Mouse (Mus musculus): ENCODE measurements at regions not wholly inside any gene's neighbourhood (a gene's known extent, or its start where the extent isn't known, plus 50 kb on each side); places are given as distances from the start of the nearest gene placed in this dataset.

- no peaks in the 10 kb centered on the region for H3K27me3 ChIP-seq (ENCODE audit: control insufficient read depth, insufficient read depth, insufficient read length)
- no peaks in the 10 kb centered on the region for H3K79me2 ChIP-seq (ENCODE audit: control insufficient read depth, insufficient read depth)
- no peak overlapping the region for H3ac ChIP-seq (ENCODE audit: control insufficient read depth, insufficient read length)
- no peak overlapping the region for H3K4me2 ChIP-seq (ENCODE audit: low read depth)
- no peaks in the 10 kb centered on the region for H3K36me3 ChIP-seq (ENCODE audit: control insufficient read depth, insufficient read depth)
- H3K4me3 ChIP-seq: no peak overlapping the region
- no peak for TF ChIP-seq TCF12 (IDR thresholded peaks at IDR 0.05; ENCODE audit: insufficient read depth, poor library complexity, severe bottlenecking)
- no peak for TF ChIP-seq MAX (IDR thresholded peaks at IDR 0.05; ENCODE audit: low read depth)
- no peak for TF ChIP-seq E2F4 (IDR thresholded peaks at IDR 0.05; ENCODE audit: insufficient read depth)
- TF ChIP-seq POLR2AphosphoS2 (IDR thresholded peaks at IDR 0.05; ENCODE audit: insufficient read length, low read depth): no peak
- TF ChIP-seq USF1 (IDR thresholded peaks at IDR 0.05; ENCODE audit: low read depth): no peak
- TF ChIP-seq TCF3 (IDR thresholded peaks at IDR 0.05; ENCODE audit: insufficient read length, low read depth): no peak
- TF ChIP-seq REST (IDR thresholded peaks at IDR 0.05; ENCODE audit: insufficient read depth, insufficient read length): no peak
- TF ChIP-seq MYOD1 (IDR thresholded peaks at IDR 0.05; ENCODE audit: control insufficient read depth in 1 of 3, insufficient read length in 2 of 3, low read depth in 2 of 3): no peak
Observed at GRCm38 (mm10) chr6:13974710-13975506, 103.6 kb upstream of the 2610001J05Rik start.

- Histone ChIP-seq H3K27me3 (ENCODE audit: control insufficient read depth, insufficient read depth, insufficient read length) (no peaks in the 10 kb centered on the region), H3K36me3 (ENCODE audit: control insufficient read depth, insufficient read depth) (no peaks in the 10 kb centered on the region), H3K4me3 (no peak overlapping the region), H3K4me2 (ENCODE audit: low read depth) (no peak overlapping the region), H3ac (ENCODE audit: control insufficient read depth, insufficient read length) (no peak overlapping the region), H3K79me2 (ENCODE audit: control insufficient read depth, insufficient read depth) (no peaks in the 10 kb centered on the region)
- TF ChIP-seq MYOD1 (IDR thresholded peaks at IDR 0.05; ENCODE audit: control insufficient read depth in 1 of 3, insufficient read length in 2 of 3, low read depth in 2 of 3) (no peak), POLR2AphosphoS2 (IDR thresholded peaks at IDR 0.05; ENCODE audit: insufficient read length, low read depth) (no peak), MYOG (IDR thresholded peaks at IDR 0.05; ENCODE audit: control insufficient read depth in 1 of 3, insufficient read depth in 1 of 3, insufficient read length in 2 of 3, low read depth in 2 of 3) (no peak), SRF (IDR thresholded peaks at IDR 0.05; ENCODE audit: control insufficient read depth, insufficient read length, low read depth) (no peak), USF1 (IDR thresholded peaks at IDR 0.05; ENCODE audit: low read depth) (no peak), MAX (IDR thresholded peaks at IDR 0.05; ENCODE audit: low read depth) (no peak), TCF12 (IDR thresholded peaks at IDR 0.05; ENCODE audit: insufficient read depth, poor library complexity, severe bottlenecking) (no peak), E2F4 (IDR thresholded peaks at IDR 0.05; ENCODE audit: insufficient read depth) (no peak), REST (IDR thresholded peaks at IDR 0.05; ENCODE audit: insufficient read depth, insufficient read length) (no peak), TCF3 (IDR thresholded peaks at IDR 0.05; ENCODE audit: insufficient read length, low read depth) (no peak), CEBPB (IDR thresholded peaks at IDR 0.05; ENCODE audit: insufficient read depth, poor library complexity, severe bottlenecking) (no peak), POLR2A (IDR thresholded peaks at IDR 0.05; ENCODE audit: insufficient read length, low read depth) (no peak)
Observed at GRCm38 (mm10) chr6:13964471-13964870, 93.2 kb upstream of the 2610001J05Rik start.

- Histone ChIP-seq H3K4me3 (no peak overlapping the region), H3K36me3 (ENCODE audit: control insufficient read depth, insufficient read depth) (no peaks in the 10 kb centered on the region), H3ac (ENCODE audit: control insufficient read depth, insufficient read length) (no peak overlapping the region), H3K79me2 (ENCODE audit: control insufficient read depth, insufficient read depth) (no peaks in the 10 kb centered on the region), H3K27me3 (ENCODE audit: control insufficient read depth, insufficient read depth, insufficient read length) (no peaks in the 10 kb centered on the region), H3K4me2 (ENCODE audit: low read depth) (no peak overlapping the region)
- TF ChIP-seq POLR2A (IDR thresholded peaks at IDR 0.05; ENCODE audit: insufficient read length, low read depth) (no peak), MYOG (IDR thresholded peaks at IDR 0.05; ENCODE audit: control insufficient read depth in 1 of 3, insufficient read depth in 1 of 3, insufficient read length in 2 of 3, low read depth in 2 of 3) (no peak), CEBPB (IDR thresholded peaks at IDR 0.05; ENCODE audit: insufficient read depth, poor library complexity, severe bottlenecking) (no peak), TCF12 (IDR thresholded peaks at IDR 0.05; ENCODE audit: insufficient read depth, poor library complexity, severe bottlenecking) (no peak), REST (IDR thresholded peaks at IDR 0.05; ENCODE audit: insufficient read depth, insufficient read length) (no peak), TCF3 (IDR thresholded peaks at IDR 0.05; ENCODE audit: insufficient read length, low read depth) (no peak), MAX (IDR thresholded peaks at IDR 0.05; ENCODE audit: low read depth) (no peak), POLR2AphosphoS2 (IDR thresholded peaks at IDR 0.05; ENCODE audit: insufficient read length, low read depth) (no peak), E2F4 (IDR thresholded peaks at IDR 0.05; ENCODE audit: insufficient read depth) (no peak), USF1 (IDR thresholded peaks at IDR 0.05; ENCODE audit: low read depth) (no peak), SRF (IDR thresholded peaks at IDR 0.05; ENCODE audit: control insufficient read depth, insufficient read length, low read depth) (no peak), MYOD1 (IDR thresholded peaks at IDR 0.05; ENCODE audit: control insufficient read depth in 1 of 3, insufficient read length in 2 of 3, low read depth in 2 of 3) (no peak)
Observed at GRCm38 (mm10) chr6:13964013-13964412, 92.7 kb upstream of the 2610001J05Rik start.

- Histone ChIP-seq H3K79me2 (ENCODE audit: control insufficient read depth, insufficient read depth) (no peaks in the 10 kb centered on the region), H3K4me2 (ENCODE audit: low read depth) (no peak overlapping the region)
Observed at GRCm38 (mm10) chr6:13949640-13950039, 78.3 kb upstream of the 2610001J05Rik start.

More at GRCm38 (mm10) chr6:13949640-13950039, 78.3 kb upstream of the 2610001J05Rik start:
- Histone ChIP-seq H3K4me3 (no peak overlapping the region), H3K36me3 (ENCODE audit: control insufficient read depth, insufficient read depth) (no peaks in the 10 kb centered on the region), H3ac (ENCODE audit: control insufficient read depth, insufficient read length) (no peak overlapping the region), H3K27me3 (ENCODE audit: control insufficient read depth, insufficient read depth, insufficient read length) (no peaks in the 10 kb centered on the region)
- no peak for TF ChIP-seq USF1 (IDR thresholded peaks at IDR 0.05; ENCODE audit: low read depth)
- no peak for TF ChIP-seq TCF12 (IDR thresholded peaks at IDR 0.05; ENCODE audit: insufficient read depth, poor library complexity, severe bottlenecking)
- TF ChIP-seq E2F4 (IDR thresholded peaks at IDR 0.05; ENCODE audit: insufficient read depth): no peak
- no peak for TF ChIP-seq REST (IDR thresholded peaks at IDR 0.05; ENCODE audit: insufficient read depth, insufficient read length)
- TF ChIP-seq POLR2AphosphoS2 (IDR thresholded peaks at IDR 0.05; ENCODE audit: insufficient read length, low read depth): no peak
- no peak for TF ChIP-seq TCF3 (IDR thresholded peaks at IDR 0.05; ENCODE audit: insufficient read length, low read depth)
- TF ChIP-seq POLR2A (IDR thresholded peaks at IDR 0.05; ENCODE audit: insufficient read length, low read depth): no peak
- TF ChIP-seq MAX (IDR thresholded peaks at IDR 0.05; ENCODE audit: low read depth): no peak
- no peak for TF ChIP-seq MYOD1 (IDR thresholded peaks at IDR 0.05; ENCODE audit: control insufficient read depth in 1 of 3, insufficient read length in 2 of 3, low read depth in 2 of 3)
- TF ChIP-seq CEBPB (IDR thresholded peaks at IDR 0.05; ENCODE audit: insufficient read depth, poor library complexity, severe bottlenecking): no peak
- TF ChIP-seq MYOG (IDR thresholded peaks at IDR 0.05; ENCODE audit: control insufficient read depth in 1 of 3, insufficient read depth in 1 of 3, insufficient read length in 2 of 3, low read depth in 2 of 3): no peak
- TF ChIP-seq SRF (IDR thresholded peaks at IDR 0.05; ENCODE audit: control insufficient read depth, insufficient read length, low read depth): no peak
